Mouse (Mus musculus): ENCODE measurements at regions not wholly inside any gene's neighbourhood (a gene's known extent, or its start where the extent isn't known, plus 50 kb on each side); places are given as distances from the start of the nearest gene placed in this dataset.

DNA sequence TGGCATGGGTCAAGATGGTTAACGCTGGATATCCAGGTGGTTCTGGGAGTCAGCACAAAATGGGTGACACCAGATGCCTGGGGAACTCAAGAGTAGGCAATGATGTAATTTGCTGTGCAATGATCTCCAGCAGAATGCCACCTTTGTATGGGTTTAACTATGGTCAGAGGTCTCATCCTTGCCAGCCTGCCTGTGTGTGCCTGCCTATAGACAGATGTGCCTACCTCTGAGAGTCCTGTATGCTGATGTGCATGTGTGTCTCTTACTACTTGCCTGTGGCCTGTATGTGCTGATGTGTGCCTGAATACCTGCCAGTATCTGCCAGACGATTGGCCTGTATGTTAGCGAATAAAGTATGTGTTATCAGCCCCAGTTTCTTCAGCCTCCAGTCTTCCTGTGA lies 138.6 kb upstream of the Palmd start:
- Histone ChIP-seq H3K4me1 (ENCODE audit: control insufficient read depth, insufficient read depth, low read length) (no peaks in the 10 kb centered on the region), H3K4me3 (ENCODE audit: low read depth, low read length) (no peak overlapping the region), H3K9me3 (ENCODE audit: control insufficient read depth, low read length) (no peaks in the 10 kb centered on the region), H3K9ac (replicated peaks; ENCODE audit: low read depth, low read length) (no peak overlapping the region), H3K4me2 (ENCODE audit: low read depth, low read length) (no peak overlapping the region), H3K36me3 (ENCODE audit: control insufficient read depth, insufficient read depth, low read length) (no peaks in the 10 kb centered on the region), H3K27ac (ENCODE audit: low read depth, low read length) (no peak overlapping the region), H3K27me3 (ENCODE audit: control insufficient read depth, insufficient read depth, low read length) (no peaks in the 10 kb centered on the region)
- 86% methylated on average over 3 of the region's 3 CpGs for WGBS
- ATAC-seq (ENCODE audit: low read depth) = no peak

DNA sequence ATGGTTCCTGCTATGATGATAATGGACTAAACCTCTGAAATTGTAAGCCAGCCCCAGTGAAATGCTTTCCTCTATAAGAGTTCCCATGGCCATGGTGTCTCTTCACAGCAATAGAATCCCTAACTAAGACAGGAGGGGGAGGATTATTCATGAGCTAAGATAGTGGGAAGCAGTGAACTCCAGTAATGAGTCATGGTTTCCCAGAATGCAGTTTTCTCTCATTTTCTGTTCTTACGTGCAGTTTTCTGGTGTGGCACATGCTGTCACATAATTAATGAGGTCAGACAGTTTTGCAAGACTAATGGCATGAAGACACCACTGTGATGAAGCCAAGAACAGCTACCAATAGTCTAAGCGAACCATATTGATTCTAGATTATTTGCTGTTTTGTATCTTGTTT lies 118.9 kb upstream of the Palmd start:
- Histone ChIP-seq H3K4me2 (ENCODE audit: low read depth, low read length) (no peak overlapping the region), H3K27ac (ENCODE audit: low read depth, low read length) (no peak overlapping the region), H3K9ac (replicated peaks; ENCODE audit: low read depth, low read length) (no peak overlapping the region), H3K36me3 (ENCODE audit: control insufficient read depth, insufficient read depth, low read length) (no peaks in the 10 kb centered on the region), H3K9me3 (ENCODE audit: control insufficient read depth, low read length) (no peaks in the 10 kb centered on the region), H3K4me3 (ENCODE audit: low read depth, low read length) (no peak overlapping the region), H3K27me3 (ENCODE audit: control insufficient read depth, insufficient read depth, low read length) (no peaks in the 10 kb centered on the region), H3K4me1 (ENCODE audit: control insufficient read depth, insufficient read depth, low read length) (no peaks in the 10 kb centered on the region)
- 74% methylated on average over 2 of the region's 2 CpGs for WGBS
- ATAC-seq (ENCODE audit: low read depth) = no peak

DNA sequence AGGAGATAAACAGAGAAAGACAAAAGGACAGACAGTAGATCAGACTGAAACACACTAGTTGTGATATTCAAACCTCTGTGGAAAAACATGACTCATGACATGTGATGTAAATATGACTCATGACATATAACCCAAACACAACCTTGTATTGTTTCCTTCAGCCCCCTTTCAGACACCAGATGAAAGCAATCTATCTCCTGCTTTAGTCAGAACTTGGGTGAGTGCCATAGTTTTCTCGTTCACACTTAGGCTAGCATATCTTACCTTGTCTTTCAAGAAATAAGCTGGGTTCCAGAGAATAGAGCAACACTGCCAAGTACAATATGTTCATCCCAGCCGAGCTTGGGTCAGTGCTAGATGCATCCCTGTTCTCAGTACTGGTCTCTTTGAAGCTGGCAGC lies 107.9 kb upstream of the Palmd start:
- Histone ChIP-seq H3K9ac (replicated peaks; ENCODE audit: low read depth, low read length) (no peak overlapping the region), H3K36me3 (ENCODE audit: control insufficient read depth, insufficient read depth, low read length) (no peaks in the 10 kb centered on the region)
- no peak for ATAC-seq (ENCODE audit: low read depth)

DNA sequence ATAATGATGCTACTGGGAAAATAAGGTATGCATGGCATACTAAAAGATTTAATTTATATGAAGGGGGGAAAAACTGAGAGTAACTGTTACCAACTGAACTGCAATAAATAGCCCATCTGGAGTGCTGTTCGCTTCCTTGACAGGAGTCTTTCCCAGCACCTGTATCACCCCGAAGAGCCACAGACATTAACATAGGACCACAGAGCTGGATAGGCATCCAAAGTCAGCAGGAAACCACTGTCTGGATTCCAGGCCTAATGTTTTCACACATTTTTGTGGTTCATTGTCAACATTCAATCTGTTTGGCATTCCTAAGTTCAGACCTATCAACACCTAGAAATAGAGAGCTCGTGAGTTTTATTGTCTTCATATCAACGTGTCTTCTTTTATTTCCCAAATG lies 104.6 kb upstream of the Palmd start:
- Histone ChIP-seq H3K9me3 (ENCODE audit: control insufficient read depth, low read length) (no peaks in the 10 kb centered on the region), H3K9ac (replicated peaks; ENCODE audit: low read depth, low read length) (no peak overlapping the region), H3K4me2 (ENCODE audit: low read depth, low read length) (no peak overlapping the region), H3K4me3 (ENCODE audit: low read depth, low read length) (no peak overlapping the region), H3K36me3 (ENCODE audit: control insufficient read depth, insufficient read depth, low read length) (no peaks in the 10 kb centered on the region), H3K27me3 (ENCODE audit: control insufficient read depth, insufficient read depth, low read length) (no peaks in the 10 kb centered on the region), H3K4me1 (ENCODE audit: control insufficient read depth, insufficient read depth, low read length) (no peaks in the 10 kb centered on the region), H3K27ac (ENCODE audit: low read depth, low read length) (no peak overlapping the region)
- no peak for ATAC-seq (ENCODE audit: low read depth)
- WGBS = 82% methylated on average over 4 of the region's 4 CpGs

More for the DNA sequence above, 107.9 kb upstream of the Palmd start:
- 66% methylated on average over 2 of the region's 2 CpGs for WGBS
- H3K27ac ChIP-seq (ENCODE audit: low read depth, low read length) = no peak overlapping the region
- no peak overlapping the region for H3K4me2 ChIP-seq (ENCODE audit: low read depth, low read length)
- H3K27me3 ChIP-seq (ENCODE audit: control insufficient read depth, insufficient read depth, low read length) = no peaks in the 10 kb centered on the region
- H3K4me3 ChIP-seq (ENCODE audit: low read depth, low read length) = no peak overlapping the region
- H3K9me3 ChIP-seq (ENCODE audit: control insufficient read depth, low read length) = no peaks in the 10 kb centered on the region
- H3K4me1 ChIP-seq (ENCODE audit: control insufficient read depth, insufficient read depth, low read length) = no peaks in the 10 kb centered on the region

DNA sequence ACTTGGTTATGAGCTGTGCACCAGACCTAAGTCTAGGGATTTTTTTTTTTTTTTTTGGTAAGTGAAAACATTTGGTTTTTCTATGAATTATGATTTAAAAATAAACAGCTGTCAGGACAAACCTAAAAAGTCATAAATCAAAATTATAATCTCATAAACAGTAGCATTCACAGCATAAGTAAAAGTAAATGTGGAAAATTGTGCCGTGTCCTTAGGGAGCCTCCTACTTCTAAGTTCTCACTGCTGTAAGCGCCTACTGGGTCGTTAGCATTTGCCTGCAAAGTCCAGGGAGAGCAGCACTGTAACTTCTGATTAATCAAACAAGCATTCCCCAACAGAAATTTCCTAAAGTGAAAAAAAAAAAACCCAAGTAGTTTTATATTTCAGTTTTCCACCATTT lies 104.2 kb upstream of the Palmd start:
- no peak overlapping the region for H3K9ac ChIP-seq (replicated peaks; ENCODE audit: low read depth, low read length)
- no peaks in the 10 kb centered on the region for H3K9me3 ChIP-seq (ENCODE audit: control insufficient read depth, low read length)
- no peaks in the 10 kb centered on the region for H3K36me3 ChIP-seq (ENCODE audit: control insufficient read depth, insufficient read depth, low read length)
- H3K4me1 ChIP-seq (ENCODE audit: control insufficient read depth, insufficient read depth, low read length) = no peaks in the 10 kb centered on the region
- H3K4me3 ChIP-seq (ENCODE audit: low read depth, low read length) = no peak overlapping the region
- 63% methylated on average over 3 of the region's 3 CpGs for WGBS
- no peak for ATAC-seq (ENCODE audit: low read depth)
- no peak overlapping the region for H3K27ac ChIP-seq (ENCODE audit: low read depth, low read length)
- no peak overlapping the region for H3K4me2 ChIP-seq (ENCODE audit: low read depth, low read length)
- H3K27me3 ChIP-seq (ENCODE audit: control insufficient read depth, insufficient read depth, low read length) = no peaks in the 10 kb centered on the region

DNA sequence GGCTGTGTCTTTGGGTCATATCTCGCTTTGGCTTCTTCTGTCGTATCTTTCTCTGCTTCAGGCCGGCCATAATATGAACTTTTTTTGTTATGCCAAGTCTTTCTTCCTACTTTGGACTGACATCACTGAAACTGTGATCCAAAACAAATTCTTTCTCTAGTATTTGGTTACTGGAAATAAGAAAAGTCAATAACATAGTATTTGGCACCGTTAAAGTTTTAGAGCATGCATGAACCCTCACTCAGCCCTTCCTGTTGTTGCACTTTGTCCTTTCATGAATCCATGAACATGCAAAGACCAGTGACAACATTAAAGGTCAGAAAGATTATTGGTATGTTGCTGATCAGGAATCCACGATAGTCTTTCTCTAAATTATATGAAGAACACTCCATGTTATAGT lies 103.1 kb upstream of the Palmd start:
- no peak overlapping the region for H3K4me3 ChIP-seq (ENCODE audit: low read depth, low read length)
- no peaks in the 10 kb centered on the region for H3K27me3 ChIP-seq (ENCODE audit: control insufficient read depth, insufficient read depth, low read length)
- no peaks in the 10 kb centered on the region for H3K36me3 ChIP-seq (ENCODE audit: control insufficient read depth, insufficient read depth, low read length)
- ATAC-seq (ENCODE audit: low read depth) = no peak
- H3K9ac ChIP-seq (replicated peaks; ENCODE audit: low read depth, low read length) = no peak overlapping the region
- H3K4me1 ChIP-seq (ENCODE audit: control insufficient read depth, insufficient read depth, low read length) = no peaks in the 10 kb centered on the region
- no peaks in the 10 kb centered on the region for H3K9me3 ChIP-seq (ENCODE audit: control insufficient read depth, low read length)
- no peak overlapping the region for H3K4me2 ChIP-seq (ENCODE audit: low read depth, low read length)
- no peak overlapping the region for H3K27ac ChIP-seq (ENCODE audit: low read depth, low read length)
- WGBS = 96% methylated on average over 5 of the region's 5 CpGs

DNA sequence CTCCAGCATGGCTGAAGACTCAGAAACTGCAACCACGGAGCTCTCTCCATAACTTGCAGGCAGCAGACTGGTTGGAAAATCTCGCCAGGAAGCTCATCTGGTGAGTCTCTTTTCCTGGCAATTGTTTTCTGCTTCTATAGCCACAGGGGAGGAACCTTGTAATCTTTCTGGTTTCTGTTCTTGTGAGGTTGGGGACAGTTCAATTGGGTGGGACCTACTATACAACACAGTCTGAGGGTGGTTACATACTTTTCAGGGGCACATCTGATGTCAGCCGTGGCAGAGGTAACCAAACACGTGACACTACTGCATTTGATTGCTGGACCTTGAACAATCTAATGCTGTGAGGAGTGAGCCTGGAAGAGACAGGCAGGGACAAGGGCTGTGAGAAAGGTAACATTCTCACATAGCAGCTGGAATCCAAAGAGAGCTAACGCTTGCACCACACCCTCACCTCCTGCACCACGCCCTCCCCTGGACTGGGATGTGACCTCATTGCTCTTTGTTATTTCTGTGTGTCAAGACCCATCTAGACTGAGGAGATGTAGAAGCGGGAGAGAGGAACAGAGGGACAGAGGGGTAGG lies 98.8 kb upstream of the Palmd start:
- H3K4me2 ChIP-seq (ENCODE audit: low read depth, low read length) = no peak overlapping the region
- ATAC-seq (ENCODE audit: low read depth) = no peak

DNA sequence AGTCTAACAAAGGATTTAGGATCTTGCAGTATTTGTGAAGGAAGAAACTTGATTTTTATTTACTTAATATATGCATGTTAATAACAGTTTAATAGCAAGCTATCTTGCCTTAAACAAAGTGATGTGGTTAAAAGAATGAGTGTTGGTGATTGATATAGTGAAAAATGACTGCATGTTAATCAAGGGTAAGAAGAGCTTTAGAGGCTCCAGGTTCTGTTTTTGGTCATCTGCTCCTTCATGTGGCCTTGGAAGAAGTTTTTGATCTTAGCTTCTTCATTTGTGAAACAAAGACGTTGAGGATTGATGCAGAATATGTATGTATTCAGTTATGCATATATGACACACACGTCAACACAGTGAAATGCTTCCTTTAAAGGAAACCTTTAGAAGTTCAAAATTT lies 97.1 kb upstream of the Palmd start:
- Histone ChIP-seq H3K4me2 (ENCODE audit: low read depth, low read length) (no peak overlapping the region), H3K4me3 (ENCODE audit: low read depth, low read length) (no peak overlapping the region), H3K27me3 (ENCODE audit: control insufficient read depth, insufficient read depth, low read length) (no peaks in the 10 kb centered on the region), H3K27ac (ENCODE audit: low read depth, low read length) (no peak overlapping the region), H3K36me3 (ENCODE audit: control insufficient read depth, insufficient read depth, low read length) (no peaks in the 10 kb centered on the region), H3K9ac (replicated peaks; ENCODE audit: low read depth, low read length) (no peak overlapping the region), H3K4me1 (ENCODE audit: control insufficient read depth, insufficient read depth, low read length) (no peaks in the 10 kb centered on the region), H3K9me3 (ENCODE audit: control insufficient read depth, low read length) (no peaks in the 10 kb centered on the region)
- WGBS = 80% methylated on average over 2 of the region's 2 CpGs
- ATAC-seq (ENCODE audit: low read depth) = no peak

More for the DNA sequence above, 98.8 kb upstream of the Palmd start:
- Histone ChIP-seq H3K4me1 (ENCODE audit: control insufficient read depth, insufficient read depth, low read length) (no peaks in the 10 kb centered on the region), H3K9ac (replicated peaks; ENCODE audit: low read depth, low read length) (no peak overlapping the region), H3K27me3 (ENCODE audit: control insufficient read depth, insufficient read depth, low read length) (no peaks in the 10 kb centered on the region), H3K36me3 (ENCODE audit: control insufficient read depth, insufficient read depth, low read length) (no peaks in the 10 kb centered on the region), H3K9me3 (ENCODE audit: control insufficient read depth, low read length) (no peaks in the 10 kb centered on the region), H3K4me3 (ENCODE audit: low read depth, low read length) (no peak overlapping the region), H3K27ac (ENCODE audit: low read depth, low read length) (no peak overlapping the region)
- WGBS = 81% methylated on average over 7 of the region's 7 CpGs

DNA sequence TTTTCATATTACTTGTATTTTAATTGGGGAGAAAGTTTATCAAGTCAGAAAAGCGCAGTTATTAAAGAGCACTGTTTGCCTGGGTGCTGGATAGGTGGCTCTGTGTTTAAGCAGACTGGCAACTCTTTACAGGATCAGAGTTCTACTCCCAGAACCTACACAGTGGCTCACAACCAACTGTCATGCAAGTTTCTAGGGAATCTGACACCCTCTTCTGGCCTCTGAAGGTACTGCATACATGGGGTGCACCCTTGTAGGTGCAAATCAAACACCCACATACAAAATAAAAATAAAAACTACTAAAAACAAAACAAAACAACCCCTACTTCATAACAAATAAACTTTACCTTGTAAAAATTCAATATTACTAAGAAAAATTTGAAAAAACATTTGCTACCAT lies 93.0 kb upstream of the Palmd start:
- no peak overlapping the region for H3K4me3 ChIP-seq (ENCODE audit: low read depth, low read length)
- no peaks in the 10 kb centered on the region for H3K36me3 ChIP-seq (ENCODE audit: control insufficient read depth, insufficient read depth, low read length)
- WGBS = 76% methylated on average over 1 of the region's 1 CpGs
- H3K27me3 ChIP-seq (ENCODE audit: control insufficient read depth, insufficient read depth, low read length) = no peaks in the 10 kb centered on the region
- H3K4me1 ChIP-seq (ENCODE audit: control insufficient read depth, insufficient read depth, low read length) = no peaks in the 10 kb centered on the region
- H3K4me2 ChIP-seq (ENCODE audit: low read depth, low read length) = no peak overlapping the region
- ATAC-seq (ENCODE audit: low read depth) = 0 out of 2 replicates have a peak, but pooled peaks have one; percentile 11
- H3K27ac ChIP-seq (ENCODE audit: low read depth, low read length) = no peak overlapping the region
- no peak overlapping the region for H3K9ac ChIP-seq (replicated peaks; ENCODE audit: low read depth, low read length)
- H3K9me3 ChIP-seq (ENCODE audit: control insufficient read depth, low read length) = no peaks in the 10 kb centered on the region

Measured in neural tube, embryonic 14.5 days (tissue).